Mouse (Mus musculus): ENCODE measurements at regions not wholly inside any gene's neighbourhood (a gene's known extent, or its start where the extent isn't known, plus 50 kb on each side); places are given as distances from the start of the nearest gene placed in this dataset.
"Not testable (repeated sequence)": the region's sequence is repeated elsewhere in the genome, so short reads cannot be mapped to it uniquely, and the experiment has no call there.

DNA sequence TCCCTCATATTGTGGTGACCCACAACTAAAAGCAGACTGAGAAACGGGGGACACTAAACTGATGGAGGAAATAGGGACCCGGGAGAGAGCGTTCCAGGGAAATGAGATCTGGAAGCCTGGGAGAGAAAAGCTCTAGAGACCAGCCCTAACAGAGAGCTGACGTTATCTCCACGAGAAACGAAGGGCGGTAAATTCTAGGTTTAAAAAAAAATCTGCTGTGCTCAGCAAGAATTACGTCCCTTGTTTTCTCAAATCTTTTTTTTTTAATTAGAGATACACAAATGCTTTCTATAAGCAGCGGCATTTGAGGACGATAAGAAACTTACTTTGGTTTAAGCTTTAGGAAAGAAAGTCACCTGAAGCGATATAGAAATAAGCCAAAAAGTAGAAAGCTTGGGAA lies 145.7 kb downstream of the Cand1 start:
- ATAC-seq (ENCODE audit: insufficient number of reproducible peaks, low FRiP score, low TSS enrichment, low read depth), result no peak
- no peaks in the 10 kb centered on the region for H3K36me3 ChIP-seq

DNA sequence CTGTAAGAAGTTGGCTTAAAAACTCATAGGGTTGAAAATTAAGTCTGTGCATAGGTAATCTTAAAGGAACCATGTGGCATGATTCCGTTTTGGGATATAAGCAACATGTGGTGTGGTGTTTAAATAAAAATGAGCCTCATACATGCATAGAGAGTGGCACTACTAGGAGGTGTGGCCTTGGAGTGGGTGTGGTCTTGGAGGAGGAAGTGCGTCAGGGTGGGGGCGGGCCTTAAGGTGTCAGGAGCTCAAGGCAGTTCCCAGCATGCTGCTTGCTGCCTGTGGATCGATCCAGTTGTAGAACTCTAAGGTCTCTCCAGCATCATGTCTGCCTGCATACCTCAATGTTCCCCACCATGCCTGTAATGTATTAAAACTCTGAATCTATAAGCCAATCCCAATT lies 152.0 kb downstream of the Cand1 start:
- Histone ChIP-seq H3K36me3 (no peaks in the 10 kb centered on the region), H3K4me1 (no peaks in the 10 kb centered on the region), H3K9me3 (no peaks in the 10 kb centered on the region), H3K9ac (no peak overlapping the region), H3K27ac (no peak overlapping the region), H3K4me2 (no peak overlapping the region), H3K27me3 (no peaks in the 10 kb centered on the region), H3K4me3 (no peak overlapping the region)
- WGBS, result 90% methylated on average over 4 of the region's 4 CpGs
- ATAC-seq (ENCODE audit: insufficient number of reproducible peaks, low FRiP score, low TSS enrichment, low read depth), result no peak

More for the DNA sequence above, 145.7 kb downstream of the Cand1 start:
- no peak overlapping the region for H3K9ac ChIP-seq
- no peak overlapping the region for H3K4me3 ChIP-seq
- H3K4me2 ChIP-seq, result no peak overlapping the region
- 82% methylated on average over 11 of the region's 11 CpGs for WGBS
- H3K9me3 ChIP-seq, result no peaks in the 10 kb centered on the region
- no peak overlapping the region for H3K27ac ChIP-seq
- no peaks in the 10 kb centered on the region for H3K27me3 ChIP-seq
- H3K4me1 ChIP-seq, result peaks cover 4% of the 10 kb centered on the region; the same call in 1 of the 2 replicates

DNA sequence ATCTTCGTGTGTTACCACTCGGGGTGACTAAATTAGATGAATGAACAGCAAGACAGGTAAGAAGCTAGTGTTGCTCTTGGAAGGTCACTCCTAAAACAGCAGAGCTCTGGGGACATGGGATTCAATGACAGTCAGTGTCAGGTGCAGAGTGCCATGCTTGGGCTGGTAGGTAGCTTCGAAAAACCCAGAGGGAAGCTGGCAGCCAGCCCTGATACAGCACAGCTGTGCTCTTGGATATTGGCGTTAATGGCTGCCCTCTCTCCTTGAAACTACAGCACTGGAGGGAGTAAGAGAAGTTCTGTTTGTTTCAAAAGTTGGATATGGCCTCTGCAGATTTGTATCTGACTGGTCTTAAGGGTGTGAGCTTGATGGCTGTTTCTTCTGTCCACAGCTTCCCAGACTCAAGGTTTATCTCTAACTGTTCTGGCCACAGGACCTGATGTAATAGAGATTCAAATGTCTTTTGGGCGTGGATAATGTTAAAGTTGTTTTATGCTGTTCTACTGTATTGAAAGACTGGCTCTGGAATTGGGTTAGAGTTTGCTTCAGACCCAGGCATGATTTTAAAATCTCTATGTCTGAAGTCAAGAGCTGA lies 152.7 kb downstream of the Cand1 start:
- WGBS, result 78% methylated on average over 5 of the region's 5 CpGs
- Histone ChIP-seq H3K36me3 (no peaks in the 10 kb centered on the region), H3K9ac (no peak overlapping the region), H3K9me3 (no peaks in the 10 kb centered on the region), H3K27me3 (no peaks in the 10 kb centered on the region), H3K27ac (no peak overlapping the region), H3K4me2 (no peak overlapping the region), H3K4me1 (no peaks in the 10 kb centered on the region), H3K4me3 (no peak overlapping the region)
- no peak for ATAC-seq (ENCODE audit: insufficient number of reproducible peaks, low FRiP score, low TSS enrichment, low read depth)

DNA sequence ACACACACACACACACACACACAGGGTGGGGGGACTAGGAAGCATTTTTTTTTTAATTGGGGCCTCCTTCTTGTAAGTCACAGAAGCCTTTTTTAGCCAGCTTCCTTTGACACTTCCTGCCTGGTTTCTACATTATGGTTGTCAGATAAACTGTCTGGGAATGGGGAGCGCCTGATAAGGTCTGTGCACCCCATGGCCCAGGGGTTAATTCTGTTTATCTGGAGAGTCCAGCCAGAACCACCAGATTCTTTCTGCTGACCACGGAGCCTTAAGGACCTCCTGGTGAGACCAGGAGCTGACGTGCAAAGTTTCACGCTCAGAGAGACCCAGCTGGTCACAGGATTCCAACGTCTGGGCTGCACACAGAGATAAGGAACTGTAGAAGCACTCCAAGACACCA lies 153.4 kb downstream of the Cand1 start:
- no peaks in the 10 kb centered on the region for H3K4me1 ChIP-seq
- no peak overlapping the region for H3K27ac ChIP-seq
- no peak for ATAC-seq (ENCODE audit: insufficient number of reproducible peaks, low FRiP score, low TSS enrichment, low read depth)
- 58% methylated on average over 5 of the region's 5 CpGs for WGBS
- no peaks in the 10 kb centered on the region for H3K9me3 ChIP-seq
- H3K36me3 ChIP-seq, result no peaks in the 10 kb centered on the region
- no peak overlapping the region for H3K9ac ChIP-seq
- no peak overlapping the region for H3K4me2 ChIP-seq
- no peaks in the 10 kb centered on the region for H3K27me3 ChIP-seq
- no peak overlapping the region for H3K4me3 ChIP-seq

DNA sequence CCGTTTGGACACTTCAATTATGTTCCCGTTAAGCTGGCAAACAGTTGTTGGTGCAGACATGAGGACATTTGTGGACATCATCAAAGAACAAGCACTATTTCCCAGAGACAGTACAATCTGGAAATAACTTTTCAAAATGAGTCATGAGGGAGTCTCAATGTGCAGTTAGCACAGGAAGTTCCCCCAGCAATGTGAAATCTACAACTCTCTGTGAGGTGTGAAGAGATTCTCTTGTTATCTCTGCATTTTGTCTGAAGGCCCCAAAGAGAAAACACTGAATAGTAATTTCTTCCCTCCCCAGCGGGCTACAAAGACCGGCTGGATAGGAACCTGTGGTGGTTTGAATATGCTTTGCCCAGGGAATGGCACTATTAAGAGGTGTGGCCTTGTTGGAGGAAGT lies 156.4 kb downstream of the Cand1 start:
- Histone ChIP-seq H3K4me1 (no peaks in the 10 kb centered on the region), H3K9ac (no peak overlapping the region), H3K36me3 (no peaks in the 10 kb centered on the region), H3K4me2 (no peak overlapping the region), H3K4me3 (no peak overlapping the region), H3K27ac (no peak overlapping the region), H3K27me3 (no peaks in the 10 kb centered on the region), H3K9me3 (no peaks in the 10 kb centered on the region)
- ATAC-seq (ENCODE audit: insufficient number of reproducible peaks, low FRiP score, low TSS enrichment, low read depth), result no peak
- 66% methylated on average over 4 of the region's 4 CpGs for WGBS

DNA sequence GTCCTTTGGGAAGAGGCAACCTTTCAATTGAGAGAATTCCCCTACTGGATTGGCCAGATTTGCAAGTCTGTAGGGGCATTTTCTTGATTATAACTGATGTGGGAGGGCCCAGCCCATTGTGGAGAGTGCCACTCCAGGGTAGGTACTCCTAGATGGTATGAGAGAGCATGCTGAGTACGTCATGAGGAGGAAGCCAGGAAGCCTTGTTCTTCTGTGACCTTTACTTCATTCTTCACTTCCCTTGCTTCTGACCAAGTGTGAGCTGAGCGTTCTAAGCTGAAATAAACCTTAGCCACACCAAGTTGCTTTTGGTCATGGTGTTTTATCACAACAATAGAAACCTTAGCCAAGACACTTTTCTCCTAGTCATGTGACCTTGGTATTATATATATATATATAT lies 157.0 kb downstream of the Cand1 start:
- Histone ChIP-seq H3K4me3 (no peak overlapping the region), H3K4me2 (no peak overlapping the region), H3K4me1 (no peaks in the 10 kb centered on the region), H3K9ac (no peak overlapping the region), H3K9me3 (no peaks in the 10 kb centered on the region), H3K27ac (no peak overlapping the region), H3K27me3 (no peaks in the 10 kb centered on the region), H3K36me3 (no peaks in the 10 kb centered on the region)
- WGBS, result 79% methylated on average over 2 of the region's 2 CpGs
- no peak for ATAC-seq (ENCODE audit: insufficient number of reproducible peaks, low FRiP score, low TSS enrichment, low read depth)

DNA sequence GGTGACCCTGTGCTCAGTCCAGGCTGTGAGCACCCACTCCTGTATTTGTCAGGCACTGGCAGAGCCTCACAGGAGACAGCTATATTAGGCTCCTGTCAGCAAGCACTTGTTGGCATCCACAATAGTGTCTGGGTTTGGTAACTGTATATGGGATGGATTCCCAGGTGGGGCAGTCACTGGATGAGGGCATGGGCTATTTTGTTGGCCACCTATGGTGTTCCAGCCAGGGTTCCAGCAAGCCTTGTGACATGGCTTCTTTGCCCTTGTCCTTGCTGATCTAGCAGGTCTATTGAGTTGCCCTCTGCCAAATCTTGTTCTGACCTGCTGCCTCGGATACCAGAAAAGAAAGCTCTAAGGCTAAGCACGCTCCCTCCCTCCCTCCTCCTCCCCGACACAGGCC lies 158.1 kb downstream of the Cand1 start:
- H3K4me1 ChIP-seq; H3K27ac ChIP-seq; H3K27me3 ChIP-seq; H3K36me3 ChIP-seq; H3K9ac ChIP-seq; H3K4me3 ChIP-seq; H3K9me3 ChIP-seq; ATAC-seq (ENCODE audit: insufficient number of reproducible peaks, low FRiP score, low TSS enrichment, low read depth); H3K4me2 ChIP-seq: not testable (repeated sequence)
- WGBS, result 77% methylated on average over 3 of the region's 3 CpGs

DNA sequence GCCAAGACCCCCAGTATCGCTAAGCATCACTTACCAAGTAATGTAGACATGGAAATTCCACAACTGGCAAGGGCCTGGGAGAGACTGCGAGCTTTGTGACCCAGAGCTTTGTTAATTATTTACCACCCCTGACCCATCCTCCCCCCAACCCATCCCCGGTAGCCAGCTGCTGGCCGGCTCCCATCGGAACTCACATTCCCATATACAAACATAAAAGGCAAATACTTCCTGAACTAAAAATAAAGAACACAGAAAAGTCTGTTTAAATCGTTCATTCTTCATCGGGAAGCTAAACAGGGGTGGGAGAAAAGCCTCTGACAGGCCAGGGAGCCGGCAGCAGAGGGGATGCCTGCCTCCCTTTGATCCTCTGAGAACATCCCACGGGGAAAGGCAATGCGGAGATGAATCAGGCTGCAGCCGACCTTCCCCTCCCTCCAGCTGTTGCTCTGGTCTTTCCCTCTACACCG lies 163.7 kb downstream of the Cand1 start:
- ATAC-seq (ENCODE audit: insufficient number of reproducible peaks, low FRiP score, low TSS enrichment, low read depth), result no peak
- H3K9ac ChIP-seq, result no peak overlapping the region
- no peaks in the 10 kb centered on the region for H3K27me3 ChIP-seq
- no peaks in the 10 kb centered on the region for H3K9me3 ChIP-seq
- no peaks in the 10 kb centered on the region for H3K36me3 ChIP-seq
- 15% methylated on average over 12 of the region's 12 CpGs for WGBS
- H3K4me1 ChIP-seq, result peaks cover 9% of the 10 kb centered on the region; the same call in 1 of the 2 replicates
- H3K27ac ChIP-seq, result no peak overlapping the region
- peak overlapping the region; percentile 20; the same call in 1 of the 2 replicates for H3K4me2 ChIP-seq
- H3K4me3 ChIP-seq, result no peak overlapping the region

DNA sequence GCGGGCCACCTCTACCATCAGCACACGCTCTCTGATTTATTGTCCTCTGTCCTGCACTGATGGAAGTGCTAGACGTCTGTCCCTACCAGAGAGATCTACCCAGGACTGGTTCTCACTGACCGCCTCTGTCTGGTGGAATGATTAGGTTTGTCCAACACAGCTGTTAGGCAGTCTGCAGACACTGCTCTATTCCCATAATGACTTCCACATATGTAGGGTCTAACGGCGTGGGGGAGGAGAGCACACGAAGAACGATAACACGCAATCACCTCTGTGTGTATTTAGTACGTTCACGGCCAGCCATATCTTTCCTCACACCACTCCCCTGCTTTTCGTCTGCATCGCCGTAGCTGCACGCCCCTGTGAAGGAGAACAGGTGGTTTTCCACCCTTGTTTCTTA lies 165.0 kb downstream of the Cand1 start:
- WGBS, result 56% methylated on average over 15 of the region's 15 CpGs
- Histone ChIP-seq H3K9ac (no peak overlapping the region), H3K27ac (no peak overlapping the region), H3K9me3 (no peaks in the 10 kb centered on the region), H3K4me1 (peaks cover 9% of the 10 kb centered on the region; the same call in 1 of the 2 replicates), H3K36me3 (no peaks in the 10 kb centered on the region), H3K4me3 (no peak overlapping the region), H3K4me2 (no peak overlapping the region), H3K27me3 (no peaks in the 10 kb centered on the region)
- ATAC-seq (ENCODE audit: insufficient number of reproducible peaks, low FRiP score, low TSS enrichment, low read depth), result 0 out of 2 replicates have a peak, but pooled peaks have one; percentile 37

DNA sequence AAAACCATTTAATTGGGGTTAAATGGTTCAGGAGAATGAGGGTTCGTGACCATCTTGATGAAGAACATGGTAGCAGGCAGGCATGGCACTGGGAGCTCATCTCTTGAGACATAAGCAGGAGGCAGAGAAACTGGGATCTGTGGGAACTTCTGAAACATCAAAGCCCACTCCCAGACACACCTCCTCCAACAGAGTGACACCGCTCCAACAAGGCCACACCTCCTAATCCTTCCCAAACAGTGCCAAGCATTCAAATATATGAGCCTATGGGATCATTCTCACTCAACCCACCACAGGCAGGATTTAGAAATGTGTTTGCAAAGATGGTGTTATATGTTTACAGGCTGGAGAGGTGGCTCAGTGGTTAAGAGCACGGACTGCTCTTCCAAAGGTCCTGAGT lies 165.9 kb downstream of the Cand1 start:
- 96% methylated on average over 3 of the region's 3 CpGs for WGBS
- no peak for ATAC-seq (ENCODE audit: insufficient number of reproducible peaks, low FRiP score, low TSS enrichment, low read depth)
- no peaks in the 10 kb centered on the region for H3K27me3 ChIP-seq

DNA sequence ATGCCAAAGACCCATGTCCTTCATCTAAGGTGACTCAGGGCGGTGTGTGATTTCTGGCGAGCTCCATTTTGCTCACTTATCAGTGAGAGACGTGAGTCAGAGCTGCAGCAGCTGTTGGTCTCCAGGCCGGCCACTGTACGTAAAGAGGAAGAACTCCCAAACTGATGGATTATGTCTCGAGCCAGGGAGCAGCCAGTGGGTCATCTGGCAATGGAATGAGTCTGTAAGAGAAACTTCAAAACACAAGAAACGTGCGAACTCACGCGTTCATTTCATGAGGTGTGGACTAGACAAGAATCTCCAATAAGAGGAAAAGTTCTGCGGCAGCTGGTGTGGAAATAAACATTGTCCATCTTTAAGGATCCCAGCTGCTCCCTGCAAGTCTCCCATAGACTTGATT lies 170.4 kb downstream of the Cand1 start:
- no peak for ATAC-seq (ENCODE audit: insufficient number of reproducible peaks, low FRiP score, low TSS enrichment, low read depth)

More for the DNA sequence above, 165.9 kb downstream of the Cand1 start:
- Histone ChIP-seq H3K4me1 (peaks cover 9% of the 10 kb centered on the region; the same call in 1 of the 2 replicates), H3K4me3 (no peak overlapping the region), H3K36me3 (no peaks in the 10 kb centered on the region), H3K9me3 (no peaks in the 10 kb centered on the region), H3K9ac (no peak overlapping the region), H3K27ac (no peak overlapping the region), H3K4me2 (no peak overlapping the region)

DNA sequence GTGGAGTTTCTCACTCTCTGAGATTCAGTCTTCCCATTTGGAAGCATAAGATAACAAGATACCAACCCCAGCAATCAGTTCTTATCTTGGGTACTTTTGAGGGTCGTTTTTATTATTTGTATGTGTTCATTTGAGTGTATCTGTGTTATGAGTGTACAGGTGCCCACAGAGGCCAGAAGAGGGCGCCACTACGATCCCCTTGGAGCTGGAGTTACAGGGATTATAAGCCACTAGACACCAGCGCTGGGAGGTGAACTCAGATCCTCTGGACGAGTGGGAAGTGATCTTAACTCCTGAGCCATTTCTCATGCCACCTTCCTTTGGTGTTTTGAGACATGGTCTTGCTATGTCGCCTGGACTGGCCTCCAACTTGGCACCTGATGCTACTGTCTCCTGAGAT lies 172.0 kb downstream of the Cand1 start:
- no peaks in the 10 kb centered on the region for H3K36me3 ChIP-seq
- ATAC-seq (ENCODE audit: insufficient number of reproducible peaks, low FRiP score, low TSS enrichment, low read depth), result no peak
- H3K27ac ChIP-seq, result no peak overlapping the region
- H3K9me3 ChIP-seq, result no peaks in the 10 kb centered on the region
- WGBS, result 77% methylated on average over 6 of the region's 6 CpGs
- H3K4me2 ChIP-seq, result no peak overlapping the region
- no peaks in the 10 kb centered on the region for H3K27me3 ChIP-seq
- no peak overlapping the region for H3K9ac ChIP-seq
- no peak overlapping the region for H3K4me3 ChIP-seq
- peaks cover 3% of the 10 kb centered on the region; the same call in 1 of the 2 replicates for H3K4me1 ChIP-seq

More for the DNA sequence above, 170.4 kb downstream of the Cand1 start:
- no peaks in the 10 kb centered on the region for H3K9me3 ChIP-seq
- H3K27ac ChIP-seq, result no peak overlapping the region
- no peaks in the 10 kb centered on the region for H3K36me3 ChIP-seq
- H3K9ac ChIP-seq, result no peak overlapping the region
- WGBS, result 76% methylated on average over 11 of the region's 11 CpGs
- no peak overlapping the region for H3K4me3 ChIP-seq
- no peaks in the 10 kb centered on the region for H3K27me3 ChIP-seq
- peaks cover 3% of the 10 kb centered on the region; the same call in 1 of the 2 replicates for H3K4me1 ChIP-seq
- H3K4me2 ChIP-seq, result no peak overlapping the region

DNA sequence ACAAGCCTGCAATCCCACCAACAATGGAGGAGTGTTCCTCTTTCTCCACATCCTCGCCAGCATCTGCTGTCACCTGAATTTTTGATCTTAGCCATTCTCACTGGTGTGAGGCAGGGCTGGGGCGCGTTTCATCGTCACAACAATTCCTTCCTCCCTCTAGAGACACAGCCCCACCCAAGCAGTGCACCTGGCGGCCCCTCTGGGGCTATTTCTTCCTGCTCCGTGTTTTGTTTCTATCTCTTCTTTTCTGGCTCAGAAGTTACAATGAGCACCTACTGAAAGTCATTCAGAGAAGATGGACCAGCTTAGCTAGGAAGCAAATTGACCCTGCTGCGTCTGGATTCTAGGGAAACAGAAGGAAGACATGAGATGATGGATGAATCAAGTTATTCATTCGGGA lies 172.5 kb downstream of the Cand1 start:
- no peak overlapping the region for H3K9ac ChIP-seq
- H3K36me3 ChIP-seq, result no peaks in the 10 kb centered on the region
- H3K9me3 ChIP-seq, result no peaks in the 10 kb centered on the region
- H3K27me3 ChIP-seq, result no peaks in the 10 kb centered on the region
- no peak overlapping the region for H3K4me3 ChIP-seq
- peaks cover 3% of the 10 kb centered on the region; the same call in 1 of the 2 replicates for H3K4me1 ChIP-seq
- H3K4me2 ChIP-seq, result no peak overlapping the region
- ATAC-seq (ENCODE audit: insufficient number of reproducible peaks, low FRiP score, low TSS enrichment, low read depth), result no peak
- WGBS, result 96% methylated on average over 8 of the region's 8 CpGs
- no peak overlapping the region for H3K27ac ChIP-seq

All from limb, embryonic 15.5 days (tissue).